Mouse (Mus musculus) testis, postnatal 10 days (tissue): Measurements from ENCODE around the gene Psors1c2.

Source experiments
- DNase-seq: peaks from one replicate; pipeline ENCODE4 v3.0.0; 2021; ENCODE audit warnings: low spot score

The Psors1c2 gene

DNA sequence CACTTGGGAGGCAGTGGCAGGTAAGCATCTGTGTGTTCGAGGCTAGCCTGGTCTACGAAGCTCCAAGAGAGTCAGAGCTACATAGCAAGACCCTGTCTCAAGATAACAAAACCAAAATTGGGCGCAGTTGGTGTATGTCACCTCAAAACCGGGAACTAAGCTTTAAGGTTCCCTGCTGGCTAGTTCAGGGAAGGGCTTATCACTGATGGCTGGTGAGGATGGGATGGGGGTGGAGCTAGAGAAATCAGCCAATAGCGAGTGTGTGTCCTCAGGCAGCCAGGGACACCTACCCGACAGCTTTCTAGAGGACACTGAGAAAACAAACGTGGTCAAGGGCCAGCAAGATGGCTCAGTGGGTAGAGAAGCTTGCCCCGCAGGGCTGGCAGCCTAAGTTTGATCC is 25.2 kb downstream of the Psors1c2 start:
- DNase-seq = no peak

DNA sequence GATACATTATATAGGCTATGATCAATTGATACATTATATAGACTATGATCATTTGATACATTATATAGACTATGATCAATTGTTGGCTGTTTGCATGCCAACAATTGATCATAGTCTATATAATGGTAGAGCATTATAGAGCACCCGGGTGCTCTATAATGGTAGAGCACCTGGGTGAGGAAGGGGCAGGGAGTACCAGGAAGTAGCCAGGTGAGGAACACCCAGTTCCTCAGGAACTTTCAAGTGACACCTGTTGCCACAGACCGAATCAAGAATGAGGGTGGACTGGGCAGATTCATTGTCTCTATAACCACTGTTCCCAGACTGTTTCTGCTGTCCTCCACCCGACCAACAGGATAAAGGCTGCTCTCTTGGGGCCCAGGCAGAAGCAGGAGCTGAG is 34.1 kb downstream of the Psors1c2 start, which contains the start of gene 2300002M23Rik:
Gene 2300002M23Rik, plus strand, starts transcription at position 301 of the 400 bp plus-strand sequence.
- DNase-seq = no peak

DNA sequence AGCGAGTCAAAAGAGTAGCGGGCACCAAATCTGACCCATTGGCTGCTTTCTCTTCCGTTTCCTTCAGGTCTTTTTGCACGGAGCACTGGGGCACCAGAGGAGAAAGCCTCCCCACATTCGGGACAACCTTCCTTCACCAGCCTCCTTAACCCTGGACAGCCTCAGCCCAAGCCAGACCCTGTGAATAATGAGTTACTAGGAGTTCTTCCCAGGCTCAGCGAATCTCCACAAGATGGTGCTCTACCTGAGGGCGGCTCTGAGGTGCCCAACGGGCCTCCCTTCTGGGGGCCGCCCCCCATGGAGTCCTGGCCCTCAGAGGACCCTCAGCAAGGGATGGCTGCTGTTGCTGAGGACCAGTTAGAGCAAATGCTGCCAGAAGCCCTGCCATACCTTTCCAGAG is 34.8 kb downstream of the Psors1c2 start:
- no peak for DNase-seq

DNA sequence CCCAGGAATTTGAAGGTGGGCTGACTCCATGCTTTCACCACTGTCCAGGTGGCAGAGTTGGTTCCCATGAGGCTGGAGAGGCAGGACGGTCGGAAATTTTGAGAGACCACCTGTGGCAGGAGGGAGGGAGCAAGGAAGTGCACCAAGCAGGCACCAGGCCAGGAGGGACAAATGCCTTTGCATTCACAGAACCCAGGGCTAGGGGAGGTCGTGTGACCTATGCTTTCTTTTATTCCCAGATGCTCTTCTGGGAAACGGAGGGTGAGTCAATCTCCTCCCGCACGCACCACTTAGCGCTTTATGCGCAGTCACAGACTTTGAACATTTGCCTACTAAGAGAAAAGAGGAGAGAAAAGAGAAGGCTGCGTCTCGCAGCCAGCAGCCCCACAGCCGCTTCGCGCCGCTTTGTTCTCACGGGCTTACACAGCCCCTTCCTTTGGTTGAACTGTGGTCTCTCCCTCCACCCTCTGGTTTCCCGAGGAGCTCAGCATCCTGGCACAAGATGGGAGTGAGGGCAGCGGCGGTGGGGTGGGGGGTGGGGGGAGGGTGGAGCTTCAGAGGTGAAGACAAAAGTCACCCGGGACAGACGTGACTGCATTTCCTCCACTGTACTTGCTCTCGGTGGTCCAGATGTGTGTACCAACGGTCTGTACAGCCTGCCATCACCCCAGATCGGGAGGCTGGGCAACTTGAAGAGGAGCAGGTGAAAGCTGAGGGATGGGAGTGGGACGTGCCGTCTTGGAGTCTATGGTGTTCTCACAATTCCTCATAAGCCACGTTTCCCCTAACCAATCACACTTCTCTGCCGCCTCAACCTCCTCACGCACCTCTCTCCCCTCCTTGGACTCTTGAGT is 36.3 kb downstream of the Psors1c2 start:
- DNase-seq = no peak

GRCm38 (mm10) chr17:35570836-35571235 is 37.8 kb downstream of the Psors1c2 start:
- DNase-seq = no peak

- DNase-seq = no peak
These were observed 38.5 kb downstream of the Psors1c2 start for GRCm38 (mm10) chr17:35571477-35571876.

- DNase-seq = peak; percentile 94
These were observed 45.2 kb downstream of the Psors1c2 start for GRCm38 (mm10) chr17:35578211-35578610.

DNA sequence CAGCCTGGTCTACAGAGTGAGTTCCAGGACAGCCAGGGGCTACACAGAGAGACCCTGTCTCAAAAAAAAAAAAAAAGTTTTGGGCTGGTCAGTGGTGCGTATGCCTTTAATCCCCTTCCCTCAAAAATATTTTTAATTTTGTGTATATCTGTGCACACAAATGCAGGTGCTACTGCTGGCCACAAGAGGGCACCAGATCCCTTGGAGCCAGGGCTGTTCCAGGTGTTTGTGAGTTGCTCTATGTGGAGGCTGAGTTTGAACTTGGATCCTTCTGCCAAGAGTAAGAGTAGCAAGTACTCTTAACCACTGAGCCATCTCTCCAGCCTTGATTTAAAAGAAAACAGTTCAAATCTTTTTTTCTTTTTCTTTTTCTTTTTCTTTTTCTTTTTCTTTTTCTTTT is 49.9 kb downstream of the Psors1c2 start:
- DNase-seq = no peak
